ENCODE assay signal across 19 mouse cellular contexts in the genomic region with DNA sequence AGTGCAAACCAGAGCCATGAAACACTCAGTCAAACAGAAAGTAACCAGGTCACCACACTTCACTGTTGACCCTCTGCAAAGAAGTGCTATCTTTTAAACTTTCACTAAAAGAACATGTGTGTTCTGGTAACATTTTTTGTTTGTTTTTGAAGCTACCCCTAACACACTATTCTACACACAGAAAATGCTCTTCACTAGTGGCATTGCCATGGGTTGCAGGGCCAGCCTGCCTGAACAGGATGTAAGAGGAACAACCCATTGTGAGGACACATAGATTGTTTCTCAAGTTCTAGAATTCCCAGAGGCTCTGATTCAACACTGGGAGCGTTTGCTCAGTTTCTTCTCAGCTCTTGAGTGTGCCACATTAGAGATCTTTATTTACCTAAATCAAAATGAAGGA. TPM values are rescaled to one million over a fixed set of nuclear protein-coding genes. Genes with fewer than 3 reads are reported as not detected.
A peak's percentile ranks its signal among the peaks of the same experiment; 100 is the strongest.
DNase-seq lines count a peak whose midpoint lies in the region; TF ChIP-seq lines count a peak whose summit lies in the region.
"Had no signal": no experiment of that assay in that cellular context is flagged by ENCODE, and none has a peak within 500 bp of the region (broad histone marks: within the 10 kb centered on the region; RNA-seq: fewer than 3 reads in every experiment).

A gene (plus strand): TSS at position 301 of the 400 bp plus-strand sequence.

- DNase-seq in testis, postnatal 10 days (ENCODE audit: low spot score), result no peak
- DNase-seq: adrenal gland, adult 2 months; adrenal gland, adult 8-10 months; adrenal gland, postnatal 10 days; adrenal gland, postnatal 14 days; adrenal gland, postnatal 25 days; adrenal gland, postnatal 36 days; B cell, adult 2 months; cerebellum, adult 11 months; cerebellum, adult 11-12 months; cerebellum, adult 18-20 months; cerebellum, adult 2 months had no signal

- no peaks in the 10 kb centered on the region for H3K4me1 ChIP-seq in testis, adult 2 months (ENCODE audit: control insufficient read depth, insufficient read depth, low read length)

- no peaks in the 10 kb centered on the region for H3K36me3 ChIP-seq in testis, adult 2 months (ENCODE audit: control insufficient read depth, insufficient read depth, low read length)
- H3K36me3 ChIP-seq: G1E had no signal

- TF ChIP-seq CTCF in testis, adult 2 months (IDR thresholded peaks at IDR 0.05; ENCODE audit: control insufficient read depth, insufficient read depth, insufficient replicate concordance, low read depth, low read length), result no peak

- H3K4me3 ChIP-seq in testis, adult 2 months (ENCODE audit: control insufficient read depth, low read depth, low read length), result peak within 1 kb of the TSS; percentile 87

- TF ChIP-seq POLR2A in testis, adult 2 months (IDR thresholded peaks at IDR 0.05; ENCODE audit: control insufficient read depth, low read depth, low read length), result no peak

- H3K27me3 ChIP-seq in testis, adult 2 months (ENCODE audit: control insufficient read depth, insufficient read depth, low read length), result no peaks in the 10 kb centered on the region
- H3K27me3 ChIP-seq: CH12.LX had no signal

- H3K27ac ChIP-seq in testis, adult 2 months (ENCODE audit: control insufficient read depth, insufficient read depth, low read depth, low read length), result no peak within 1 kb of the TSS; the same call in 1 of the 2 replicates

RNA-seq across cellular contexts. Expression of the gene that starts here (rescaled TPM):
- 368 and 566 TPM in 2 replicates for polyA plus RNA-seq in testis, adult 2 months (2012; rRNA removed)
- polyA plus RNA-seq: activated CD4-positive, CD25-positive, alpha-beta regulatory T cell, adult 4 months; adrenal gland, adult 2 months; brain, embryonic 14.5 days; CD4-positive, CD25-positive, alpha-beta regulatory T cell, adult 4 months; cerebellum, adult 2 months; G1E; Patski had no signal
